Mouse (Mus musculus) heart, adult 2 months (tissue): Measurements from ENCODE around the gene Farsa. TPM values are rescaled to one million over a fixed set of nuclear protein-coding genes. Genes with fewer than 3 reads are reported as not detected.

Source experiments
- DNase-seq, 2 experiments: peaks; one replicate each; pipeline ENCODE4 v3.0.0; 2021
- H3K27ac ChIP-seq: fragments of 200-600 bp; 2 replicates; pipeline ENCODE4 v1.8.1; 2022
- H3K27me3 ChIP-seq: fragments of 200-500 bp; 2 replicates; pipeline ENCODE4 v1.6.1; 2012; ENCODE audit warnings: mild to moderate bottlenecking, low read length, inconsistent platforms, mixed read lengths; ENCODE audit not compliant: control insufficient read depth, insufficient read depth
- H3K36me3 ChIP-seq: fragments of 200-500 bp; 2 replicates; pipeline ENCODE4 v1.6.1; 2012; ENCODE audit warnings: low read length, inconsistent platforms; ENCODE audit not compliant: control insufficient read depth, insufficient read depth
- H3K4me1 ChIP-seq: fragments of 200-500 bp; 2 replicates; pipeline ENCODE4 v1.6.1; 2011; ENCODE audit warnings: low read length; ENCODE audit not compliant: control insufficient read depth, insufficient read depth
- H3K4me3 ChIP-seq: fragments of 200-600 bp; 2 replicates; pipeline ENCODE4 v1.8.1; 2022
- H3K79me2 ChIP-seq: fragments of 200-500 bp; replicated peaks from 2 replicates; pipeline ENCODE4 v1.6.1; 2012; ENCODE audit warnings: mild to moderate bottlenecking, inconsistent platforms, low read length, moderate library complexity, mixed read lengths; ENCODE audit not compliant: control insufficient read depth, insufficient read depth
- H3K9ac ChIP-seq: fragments of 200-500 bp; 2 replicates; pipeline ENCODE4 v1.6.1; 2012; ENCODE audit warnings: low read depth, mild to moderate bottlenecking, control low read depth, inconsistent platforms, low read length, mixed read lengths
- CTCF ChIP-seq: fragments of 200-600 bp; IDR thresholded peaks from 2 replicates; pipeline ENCODE4 v1.8.1; 2022; ENCODE audit warnings: antibody characterized with exemption, mild to moderate bottlenecking, moderate library complexity
- EP300 ChIP-seq: fragments of 200-500 bp; IDR thresholded peaks from 2 replicates; pipeline ENCODE4 v1.6.1; 2011; ENCODE audit warnings: low read depth, low read length, control low read depth; ENCODE audit not compliant: insufficient read depth
- POLR2A ChIP-seq: fragments of 200-500 bp; IDR thresholded peaks from 2 replicates; pipeline ENCODE4 v1.6.1; 2011; ENCODE audit warnings: mild to moderate bottlenecking, low read depth, low read length, control low read depth; ENCODE audit not compliant: insufficient read depth
- WGBS: fragments of 180-500 bp; shearing (Covaris S2); methylation state at CpG from one replicate; pipeline ENCODE4 v1.1.7; 2018; 5-methylcytosine and 5-hydroxymethylcytosine counted together
- intact Hi-C: fragments of 180-260 bp; cut with DNase I; formaldehyde crosslinking; loops from one replicate; pipeline ENCODE4 v1.15.1; 2025
- polyA plus RNA-seq: library from polyadenylated mRNA; depleted of rRNA; stranded (reverse); fragments of >200 nt; gene quantifications from 2 replicates; pipeline ENCODE4 v1.2.3, GENCODE M21; 2012
- total RNA-seq, 2 experiments: library from RNA; stranded (reverse); gene quantifications; 2 replicates each; pipeline ENCODE4 v1.2.3; 2021

Farsa gene
- total and polyA plus RNA-seq, 3 experiments, result 21.8 to 32.5 (median 24.5) TPM

GRCm38 (mm10) chr8:84909162-84909767 is 52.5 kb downstream of the Farsa start:
- Histone ChIP-seq H3K9ac (peak overlapping the region; percentile 78), H3K79me2 (no peaks in the 10 kb centered on the region), H3K4me1 (peaks cover 1% of the 10 kb centered on the region; the same call in 1 of the 2 replicates)

GRCm38 (mm10) chr8:84909949-84910348 is 53.2 kb downstream of the Farsa start:
- Histone ChIP-seq H3K27me3 (peaks cover 3% of the 10 kb centered on the region), H3K36me3 (no peaks in the 10 kb centered on the region), H3K4me3 (no peak overlapping the region), H3K4me1 (peaks cover 1% of the 10 kb centered on the region; the same call in 1 of the 2 replicates), H3K27ac (no peak overlapping the region), H3K9ac (no peak overlapping the region), H3K79me2 (no peaks in the 10 kb centered on the region)
- TF ChIP-seq EP300 (no peak), POLR2A (no peak), CTCF (no peak)
- intact Hi-C loops, result no loop called here
- 87% methylated on average over 5 of the region's 5 CpGs for WGBS
- DNase-seq, result no peak

More at GRCm38 (mm10) chr8:84909162-84909767, 52.5 kb downstream of the Farsa start:
- intact Hi-C loops, result no loop called here
- Histone ChIP-seq H3K27me3 (peaks cover 3% of the 10 kb centered on the region), H3K36me3 (no peaks in the 10 kb centered on the region), H3K27ac (peak overlapping the region; percentile 73; the same call in 1 of the 2 replicates), H3K4me3 (peak overlapping the region; percentile 64)
- no peak for DNase-seq
- WGBS, result 59% methylated on average over 20 of the region's 20 CpGs
- TF ChIP-seq CTCF (no peak), EP300 (no peak), POLR2A (no peak)

GRCm38 (mm10) chr8:84910551-84910950 is 53.8 kb downstream of the Farsa start:
- no peaks in the 10 kb centered on the region for H3K36me3 ChIP-seq
- 80% methylated on average over 6 of the region's 6 CpGs for WGBS
- no peaks in the 10 kb centered on the region for H3K79me2 ChIP-seq
- peaks cover 1% of the 10 kb centered on the region; the same call in 1 of the 2 replicates for H3K4me1 ChIP-seq
- DNase-seq, result no peak
- TF ChIP-seq CTCF, result no peak
- no peak for TF ChIP-seq POLR2A
- no peak for TF ChIP-seq EP300
- peaks cover 4% of the 10 kb centered on the region for H3K27me3 ChIP-seq
- no peak overlapping the region for H3K4me3 ChIP-seq
- intact Hi-C loops, result no loop called here
- no peak overlapping the region for H3K9ac ChIP-seq
- no peak overlapping the region for H3K27ac ChIP-seq

GRCm38 (mm10) chr8:84911854-84912253 is 55.1 kb downstream of the Farsa start:
- H3K4me1 ChIP-seq, result peaks cover 1% of the 10 kb centered on the region; the same call in 1 of the 2 replicates
- H3K36me3 ChIP-seq, result no peaks in the 10 kb centered on the region
- intact Hi-C loops, result no loop called here
- H3K4me3 ChIP-seq, result no peak overlapping the region
- DNase-seq, result no peak
- TF ChIP-seq POLR2A (no peak), EP300 (no peak), CTCF (no peak)
- H3K9ac ChIP-seq, result no peak overlapping the region
- H3K27me3 ChIP-seq, result peaks cover 4% of the 10 kb centered on the region
- no peak overlapping the region for H3K27ac ChIP-seq
- 89% methylated on average over 9 of the region's 9 CpGs for WGBS
- no peaks in the 10 kb centered on the region for H3K79me2 ChIP-seq

- Histone ChIP-seq H3K4me3 (peak overlapping the region; percentile 54), H3K9ac (no peak overlapping the region), H3K4me1 (peaks cover 1% of the 10 kb centered on the region; the same call in 1 of the 2 replicates), H3K36me3 (no peaks in the 10 kb centered on the region), H3K27ac (no peak overlapping the region), H3K27me3 (peaks cover 4% of the 10 kb centered on the region), H3K79me2 (no peaks in the 10 kb centered on the region)
- TF ChIP-seq EP300 (no peak), POLR2A (no peak), CTCF (no peak)
- DNase-seq, result no peak
- intact Hi-C loops, result no loop called here
- WGBS, result 40% methylated on average over 27 of the region's 27 CpGs
These were observed 55.6 kb downstream of the Farsa start for GRCm38 (mm10) chr8:84912391-84912790.

GRCm38 (mm10) chr8:84912895-84913501 is 56.2 kb downstream of the Farsa start:
- Histone ChIP-seq H3K4me3 (peak overlapping the region; percentile 54), H3K36me3 (no peaks in the 10 kb centered on the region), H3K27me3 (peaks cover 4% of the 10 kb centered on the region), H3K4me1 (peaks cover 1% of the 10 kb centered on the region; the same call in 1 of the 2 replicates), H3K79me2 (no peaks in the 10 kb centered on the region), H3K27ac (no peak overlapping the region), H3K9ac (peak overlapping the region; percentile 55)
- no peak for TF ChIP-seq CTCF
- TF ChIP-seq POLR2A, result peak; percentile 45; the same call in 1 of the 2 replicates
- 2% methylated on average over 55 of the region's 55 CpGs for WGBS
- intact Hi-C loops, result no loop called here
- peak; percentile 62 to 80 for DNase-seq
